In the genomic region with DNA sequence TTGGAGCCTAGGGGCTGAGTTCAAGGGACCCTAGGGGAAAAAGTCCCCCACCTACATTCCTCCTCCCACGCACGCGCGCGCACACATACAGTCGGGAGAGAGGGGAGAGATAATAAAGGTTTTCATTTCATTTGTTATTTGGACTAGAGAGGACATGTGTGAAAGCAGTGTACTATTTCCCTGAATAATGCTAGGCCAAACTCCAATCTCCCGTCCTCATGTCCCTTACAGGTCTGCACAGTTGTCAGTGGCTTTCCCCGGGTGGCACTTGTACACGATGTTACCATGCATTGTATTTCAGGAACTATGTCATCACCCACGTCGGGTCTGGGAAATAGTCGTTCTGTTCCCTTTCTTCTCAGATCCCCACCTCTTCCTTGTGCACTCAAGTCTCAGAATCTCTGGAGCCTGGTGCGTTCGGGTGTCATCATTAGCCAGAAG, we compare ENCODE assay signal across 8 mouse cellular contexts. TPM values are rescaled to one million over a fixed set of nuclear protein-coding genes. Genes with fewer than 3 reads are reported as not detected.
A peak's percentile ranks its signal among the peaks of the same experiment; 100 is the strongest.
DNase-seq lines count a peak whose midpoint lies in the region; ATAC-seq and TF ChIP-seq lines count a peak whose summit lies in the region.

No protein-coding gene starts in this region.

- ATAC-seq in intestine, embryonic 14.5 days (replicated peaks; ENCODE audit: low FRiP score, low TSS enrichment, low read depth): no peak
- ATAC-seq in megakaryocyte progenitor cell, adult 5-6 weeks (replicated peaks; ENCODE audit: poor library complexity): peak; percentile 24; the same call in 1 of the 2 replicates
- ATAC-seq in CD4-positive, CD25-positive, alpha-beta regulatory T cell, adult 4 months: no peak

- peak overlapping the region; percentile 82 for H3K4me3 ChIP-seq in testis, adult 2 months (ENCODE audit: control insufficient read depth, low read depth, low read length)
- H3K4me3 ChIP-seq in intestine, embryonic 14.5 days (ENCODE audit: low read depth, low read length): peak overlapping the region; percentile 58

- peak overlapping the region; percentile 76 for H3K4me2 ChIP-seq in intestine, embryonic 14.5 days (ENCODE audit: low read length)

- WGBS in intestine, embryonic 14.5 days: 8% methylated on average over 14 of the region's 14 CpGs

- no peaks in the 10 kb centered on the region for H3K9me3 ChIP-seq in intestine, embryonic 14.5 days (ENCODE audit: control insufficient read depth, low read length)

- no peaks in the 10 kb centered on the region for H3K36me3 ChIP-seq in testis, adult 2 months (ENCODE audit: control insufficient read depth, insufficient read depth, low read length)
- H3K36me3 ChIP-seq in intestine, embryonic 14.5 days (ENCODE audit: control insufficient read depth, insufficient read depth, low read length): no peaks in the 10 kb centered on the region

- DNase-seq in cerebellum, adult 11 months: peak; percentile 16
- DNase-seq in cerebellum, adult 9-11 months: no peak
- DNase-seq in testis, postnatal 10 days (ENCODE audit: low spot score): no peak
- no peak for DNase-seq in intestine, embryonic 14.5 days (ENCODE audit: low spot score)
- no peak for DNase-seq in B cell, adult 2 months

- H3K9ac ChIP-seq in intestine, embryonic 14.5 days (ENCODE audit: low read length): peak overlapping the region; percentile 74

- peaks cover 12% of the 10 kb centered on the region for H3K4me1 ChIP-seq in testis, adult 2 months (ENCODE audit: control insufficient read depth, insufficient read depth, low read length)
- H3K4me1 ChIP-seq in intestine, embryonic 14.5 days (replicated peaks; ENCODE audit: control insufficient read depth, insufficient read depth, low read length): peaks cover 27% of the 10 kb centered on the region

- H3K27me3 ChIP-seq in testis, adult 2 months (ENCODE audit: control insufficient read depth, insufficient read depth, low read length): no peaks in the 10 kb centered on the region
- H3K27me3 ChIP-seq in intestine, embryonic 14.5 days (replicated peaks; ENCODE audit: control insufficient read depth, insufficient read depth, low read length): no peaks in the 10 kb centered on the region

- H3K27ac ChIP-seq in testis, adult 2 months (ENCODE audit: control insufficient read depth, insufficient read depth, low read depth, low read length): no peak overlapping the region; the same call in 1 of the 2 replicates
- H3K27ac ChIP-seq in intestine, embryonic 14.5 days (ENCODE audit: low read depth): peak overlapping the region; percentile 88

- no peak for TF ChIP-seq POLR2A in testis, adult 2 months (IDR thresholded peaks at IDR 0.05; ENCODE audit: control insufficient read depth, low read depth, low read length)

- no peak for TF ChIP-seq CTCF in testis, adult 2 months (IDR thresholded peaks at IDR 0.05; ENCODE audit: control insufficient read depth, insufficient read depth, insufficient replicate concordance, low read depth, low read length)

RNA-seq across cellular contexts. Expression of a gene that starts 0.5 kb away (rescaled TPM):
- polyA plus RNA-seq in testis, adult 2 months (2012; rRNA removed): 0.77 and 0.99 TPM in 2 replicates
- polyA plus RNA-seq in intestine, embryonic 14.5 days (2014; fragmentation: Nextera tagmentation; extraction: Ambion mirVana): 8.2 and 8.8 TPM in 2 replicates
- 13.7 and 14.1 TPM in 2 replicates for total RNA-seq in megakaryocyte progenitor cell, adult 5-6 weeks (2015)
- total RNA-seq in megakaryocyte progenitor cell, adult 5-6 weeks (2017): 11.5 and 15.2 TPM in 2 replicates
- 1 to 10 TPM; 7.3 to 8.2 TPM for polyA plus RNA-seq in CD4-positive, CD25-positive, alpha-beta regulatory T cell, adult 4 months (2017; shearing (Covaris generic))
